Mouse (Mus musculus) heart, embryonic 12.5 days (tissue): Measurements from ENCODE around the gene Vma21-ps. TPM values are rescaled to one million over a fixed set of nuclear protein-coding genes. Genes with fewer than 3 reads are reported as not detected.

Experiments
- polyA plus RNA-seq: library from polyadenylated mRNA; unstranded; fragments of >200 nt; fragmentation: Nextera tagmentation; extraction: Ambion mirVana; gene quantifications from 2 replicates; pipeline ENCODE4 v1.2.1, GENCODE M21; 2016

Gene Vma21-ps
- polyA plus RNA-seq, 1 experiment from 2014 or later, result not detected

Other genes starting within 250 kb of the Vma21-ps start
- gene Smc2, start 58.0 kb downstream of the Vma21-ps start, polyA plus RNA-seq, result 157 and 165 TPM in 2 replicates
- not detected in 2 replicates for gene Toporsl, start 99.0 kb upstream of the Vma21-ps start, polyA plus RNA-seq